Mouse (Mus musculus) B cell, adult (primary cell): Measurements from ENCODE around the gene Prelid3b. TPM values are rescaled to one million over a fixed set of nuclear protein-coding genes. Genes with fewer than 3 reads are reported as not detected.

Experiments used
- total RNA-seq: library from RNA; stranded (reverse); gene quantifications from 4 replicates; pipeline ENCODE4 v1.2.4, GENCODE M21; 2023; ENCODE audit not compliant: inconsistent age

Prelid3b gene
- 49.8 to 68.1 TPM (median 52.1 TPM) in 4 replicates for total RNA-seq

DNA sequence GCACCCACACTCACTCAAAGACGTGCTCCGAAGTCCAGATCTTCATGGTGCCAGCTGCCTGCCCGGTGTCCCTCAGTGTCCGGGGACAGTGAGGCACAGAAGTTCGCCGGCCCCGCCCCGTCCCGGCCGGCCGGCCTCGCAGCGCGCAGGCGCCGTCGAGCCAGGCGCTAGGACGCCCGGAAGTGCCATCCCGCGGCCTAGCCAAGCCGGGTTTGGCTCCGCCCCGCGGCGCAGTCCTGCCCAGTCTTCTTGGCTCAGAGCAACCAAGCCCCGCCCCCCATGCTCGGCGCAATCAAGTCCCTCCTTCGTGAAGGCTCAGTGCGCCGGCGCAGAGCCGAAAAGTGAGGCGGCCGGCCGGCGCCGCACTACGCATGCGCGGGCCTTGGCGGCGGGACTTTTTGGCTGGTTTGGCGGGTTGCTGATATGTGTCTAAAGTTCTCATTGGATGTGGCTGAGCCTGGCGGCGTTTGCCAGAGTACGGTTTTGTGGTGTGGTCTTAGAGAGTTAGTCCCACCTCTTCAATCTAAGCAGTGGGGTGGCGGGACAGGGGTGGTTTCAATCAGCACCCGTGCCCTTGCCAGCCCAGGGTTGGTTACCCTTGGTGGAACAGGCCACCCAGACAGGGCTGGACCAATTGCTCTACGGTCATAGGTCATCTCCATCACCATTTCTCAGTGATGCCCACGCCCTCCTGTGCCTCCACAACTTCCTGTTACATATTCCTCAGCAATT is at the start of gene Prelid3b:
Prelid3b (minus strand) TSS at position 264 of the 732 bp plus-strand sequence.

DNA sequence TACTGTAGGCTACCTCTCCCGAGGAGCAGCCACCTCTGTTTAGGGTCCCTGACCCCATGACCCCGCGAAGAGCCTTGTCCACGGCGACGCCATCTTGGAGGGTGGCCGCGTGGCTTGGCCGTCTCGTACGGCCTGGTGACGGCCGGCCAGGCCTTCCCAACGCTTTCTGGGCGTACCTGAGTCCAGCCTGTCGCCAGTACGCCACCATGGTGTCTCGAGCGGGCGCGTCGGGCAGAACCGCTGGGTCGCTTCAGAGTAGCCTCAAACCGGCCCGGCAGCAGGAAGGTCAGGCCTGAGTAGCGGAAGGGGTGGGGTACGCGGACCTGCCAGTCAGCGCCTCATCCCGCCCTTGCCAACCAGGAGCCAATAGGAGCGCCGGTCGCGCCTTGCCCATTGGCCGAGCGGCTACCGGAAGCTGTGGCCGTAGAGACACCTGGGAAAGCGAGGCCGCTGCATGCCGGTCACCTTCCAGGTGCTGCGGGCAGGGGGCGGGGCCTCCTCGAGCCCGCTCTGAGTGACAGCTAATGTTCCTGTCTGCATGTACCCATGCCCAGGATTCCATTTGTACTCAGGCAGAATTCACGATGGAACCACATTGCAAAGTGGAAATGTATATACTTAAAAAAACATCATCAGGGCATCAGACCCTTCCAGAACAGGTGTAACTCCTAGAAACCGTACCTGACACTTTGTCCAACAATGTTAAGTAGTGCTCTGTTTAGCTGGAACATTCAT is 8.9 kb downstream of the Prelid3b start, which contains the start of gene Atp5e:
Atp5e (minus strand) TSS at position 317 of the 735 bp plus-strand sequence.

DNA sequence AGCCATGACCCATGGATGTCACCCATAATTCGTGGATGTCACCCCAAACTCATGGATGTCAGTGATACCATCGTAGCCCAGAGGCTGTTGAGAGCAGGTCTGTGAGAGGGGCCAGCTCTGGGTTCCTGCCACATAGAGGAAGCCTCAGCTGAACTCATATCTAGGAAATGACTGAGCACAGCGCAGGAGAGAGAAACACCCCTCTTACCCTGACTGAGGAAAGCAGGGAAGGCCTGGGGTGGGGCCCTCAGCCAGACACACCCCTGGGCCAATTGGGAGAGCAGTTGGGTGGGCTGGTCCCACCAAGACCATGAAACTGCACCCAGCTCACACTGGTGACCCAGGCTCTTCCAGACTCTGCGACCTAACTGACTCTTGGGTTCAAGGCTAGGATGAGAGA is 22.5 kb downstream of the Prelid3b start, which contains the start of gene Tubb1:
Tubb1 (plus strand) TSS at position 343 of the 400 bp plus-strand sequence.

DNA sequence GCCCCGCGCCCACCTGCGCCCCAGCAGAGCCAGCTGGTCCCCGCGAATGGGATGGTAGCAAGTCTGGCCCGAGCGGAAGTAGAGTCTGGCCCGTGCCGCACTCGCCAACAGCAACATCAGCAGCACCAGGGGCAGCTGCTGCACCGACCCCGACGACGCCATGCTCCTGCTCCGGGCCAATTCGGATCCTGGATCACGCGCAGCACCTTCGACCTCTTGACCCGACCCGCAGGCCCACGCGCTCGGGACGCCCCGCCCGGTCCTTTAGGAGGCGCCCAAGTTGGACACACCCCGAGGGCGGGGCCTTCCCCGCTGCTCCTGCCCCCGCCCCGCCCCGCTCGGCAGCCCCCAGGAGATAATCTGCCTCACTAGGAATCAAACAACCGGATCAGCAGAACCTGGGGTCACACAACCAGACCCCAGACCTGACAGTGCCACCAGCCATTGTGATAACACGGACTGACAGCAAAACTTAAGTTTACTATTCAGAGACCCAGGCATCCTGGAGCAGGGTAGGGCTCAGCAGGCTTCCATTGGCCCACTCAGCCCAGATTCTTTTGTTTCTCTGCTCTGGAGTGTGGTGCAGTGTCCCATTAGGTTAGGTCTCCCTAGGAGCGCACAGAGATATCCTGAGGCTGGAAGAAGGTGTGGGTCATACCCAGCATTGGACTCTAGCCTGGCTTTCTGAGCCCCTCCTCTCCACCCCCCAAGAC is 34.0 kb downstream of the Prelid3b start, which contains the start of gene Ctsz:
Ctsz (minus strand) TSS at position 303 of the 713 bp plus-strand sequence.

DNA sequence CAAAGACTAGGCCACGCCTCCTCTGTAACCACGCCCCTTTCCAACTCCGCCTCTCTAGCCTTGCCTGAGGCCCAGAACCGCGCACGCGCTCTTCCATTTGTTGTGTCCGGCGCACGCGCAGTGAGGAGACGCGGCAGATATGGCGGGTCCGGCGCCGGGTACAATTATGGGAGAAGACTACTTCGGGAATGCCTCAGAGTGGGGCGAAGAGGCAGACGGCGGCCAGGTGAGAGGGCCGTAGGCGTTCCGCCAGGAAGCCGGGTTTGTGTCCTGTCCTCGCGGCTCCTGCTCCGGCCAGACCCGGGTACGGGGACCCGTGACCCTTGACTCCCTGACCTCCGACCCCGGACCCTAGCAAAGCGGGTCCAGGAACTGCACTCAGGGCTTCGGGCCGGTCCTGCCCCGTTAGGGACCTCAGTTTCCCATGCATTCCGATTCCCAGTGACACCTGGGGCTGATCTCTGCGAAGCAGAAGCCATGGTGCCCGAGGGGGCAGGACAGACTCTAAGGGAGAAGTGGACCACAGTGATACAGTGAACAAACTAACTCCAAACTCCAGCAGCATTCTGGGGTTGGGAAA is 57.1 kb downstream of the Prelid3b start, which contains the start of gene Nelfcd:
Nelfcd (plus strand) TSS at position 74 of the 580 bp plus-strand sequence.

Other genes starting within 250 kb of the Prelid3b start
- 713 to 768 TPM (median 730 TPM) in 4 replicates for gene Gnas, start 188.8 kb downstream of the Prelid3b start, total RNA-seq
- 0.45 to 1.1 TPM (median 0.86 TPM) in 4 replicates for gene Gm20721, start 126.4 kb downstream of the Prelid3b start, total RNA-seq
- 67.2 to 73.2 TPM (median 71.6 TPM) in 4 replicates for gene Nelfcd, start 57.3 kb downstream of the Prelid3b start, total RNA-seq
- gene Ctsz, start 34.0 kb downstream of the Prelid3b start, total RNA-seq: 211 to 262 TPM (median 217 TPM) in 4 replicates
- 1.00 to 1.9 TPM (median 1.6 TPM) in 4 replicates for gene Tubb1, start 22.4 kb downstream of the Prelid3b start, total RNA-seq
- gene Atp5e, start 9.0 kb downstream of the Prelid3b start, total RNA-seq: 228 to 281 TPM (median 254 TPM) in 4 replicates
- 52.4 to 55.5 TPM (median 54.6 TPM) in 4 replicates for gene Zfp831, start 170.5 kb upstream of the Prelid3b start, total RNA-seq